Mouse (Mus musculus) ES-Bruce4 (cell line): Measurements from ENCODE around the gene Prickle1.

Experiments used
- CTCF ChIP-seq: IDR thresholded peaks from one replicate; pipeline ENCODE4 v1.8.1; 2011; ENCODE audit warnings: low read depth, low read length
- EP300 ChIP-seq: IDR thresholded peaks from 2 replicates; pipeline ENCODE4 v1.6.1; 2011; ENCODE audit warnings: low read depth, low read length; ENCODE audit not compliant: insufficient read depth
- POLR2A ChIP-seq: IDR thresholded peaks from one replicate; pipeline ENCODE4 v1.8.1; 2011; ENCODE audit warnings: low read length; ENCODE audit not compliant: insufficient read depth

- TF ChIP-seq CTCF (no peak), POLR2A (no peak), EP300 (no peak)
Observed at GRCm38 (mm10) chr15:93640221-93640620, 44.5 kb upstream of the Prickle1 start.
